Mouse (Mus musculus) heart, embryonic 11.5 days (tissue): Measurements from ENCODE around the gene Ngb. TPM values are rescaled to one million over a fixed set of nuclear protein-coding genes. Genes with fewer than 3 reads are reported as not detected.

ENCODE experiments used
- ATAC-seq: fragments of 200-750 bp; cut with Nextera tagmentation; replicated peaks from 2 replicates; pipeline ENCODE4 v1.8.0; 2017; ENCODE audit warnings: moderate library complexity; ENCODE audit not compliant: insufficient number of reproducible peaks, low FRiP score, low TSS enrichment
- H3K27ac ChIP-seq: fragments of 300-500 bp; sonication (generic); 2 replicates; pipeline ENCODE4 v1.5.1; 2014; ENCODE audit warnings: mild to moderate bottlenecking, low read depth, low read length
- H3K27me3 ChIP-seq: fragments of 300-500 bp; sonication (generic); 2 replicates; pipeline ENCODE4 v1.6.1; 2014; ENCODE audit warnings: mild to moderate bottlenecking, low read length, mixed read lengths; ENCODE audit not compliant: control insufficient read depth, insufficient read depth
- H3K36me3 ChIP-seq: fragments of 300-500 bp; sonication (generic); 2 replicates; pipeline ENCODE4 v1.6.1; 2014; ENCODE audit warnings: mild to moderate bottlenecking, low read length, moderate library complexity, mixed read lengths; ENCODE audit not compliant: control insufficient read depth, insufficient read depth
- H3K4me1 ChIP-seq: fragments of 300-500 bp; sonication (generic); 2 replicates; pipeline ENCODE4 v1.6.1; 2014; ENCODE audit warnings: low read length; ENCODE audit not compliant: control insufficient read depth, insufficient read depth
- H3K4me2 ChIP-seq: fragments of 300-500 bp; sonication (generic); 2 replicates; pipeline ENCODE4 v1.6.1; 2014; ENCODE audit warnings: mild to moderate bottlenecking, moderate library complexity
- H3K4me3 ChIP-seq: fragments of 300-500 bp; sonication (generic); 2 replicates; pipeline ENCODE4 v1.5.1; 2014; ENCODE audit warnings: low read depth, low read length
- H3K9ac ChIP-seq: fragments of 300-500 bp; sonication (generic); 2 replicates; pipeline ENCODE4 v1.6.1; 2014; ENCODE audit warnings: mild to moderate bottlenecking, low read depth, low read length, moderate library complexity
- H3K9me3 ChIP-seq: fragments of 300-500 bp; sonication (generic); replicated peaks from 2 replicates; pipeline ENCODE4 v1.6.1; 2016; ENCODE audit warnings: low read length; ENCODE audit not compliant: control insufficient read depth
- WGBS: fragments of 180-500 bp; shearing (Covaris S2); extraction: QIAGEN DNeasy Blood & Tissue Kit; methylation state at CpG from one replicate; pipeline ENCODE4 v1.1.7; 2014; ENCODE audit not compliant: insufficient replicate concordance; 5-methylcytosine and 5-hydroxymethylcytosine counted together
- polyA plus RNA-seq: library from polyadenylated mRNA; unstranded; fragments of >200 nt; fragmentation: Nextera tagmentation; extraction: Ambion mirVana; gene quantifications from 2 replicates; pipeline ENCODE4 v1.2.1, GENCODE M21; 2014

Ngb gene
- polyA plus RNA-seq, 1 experiment from 2014 or later: 0.16 TPM

DNA sequence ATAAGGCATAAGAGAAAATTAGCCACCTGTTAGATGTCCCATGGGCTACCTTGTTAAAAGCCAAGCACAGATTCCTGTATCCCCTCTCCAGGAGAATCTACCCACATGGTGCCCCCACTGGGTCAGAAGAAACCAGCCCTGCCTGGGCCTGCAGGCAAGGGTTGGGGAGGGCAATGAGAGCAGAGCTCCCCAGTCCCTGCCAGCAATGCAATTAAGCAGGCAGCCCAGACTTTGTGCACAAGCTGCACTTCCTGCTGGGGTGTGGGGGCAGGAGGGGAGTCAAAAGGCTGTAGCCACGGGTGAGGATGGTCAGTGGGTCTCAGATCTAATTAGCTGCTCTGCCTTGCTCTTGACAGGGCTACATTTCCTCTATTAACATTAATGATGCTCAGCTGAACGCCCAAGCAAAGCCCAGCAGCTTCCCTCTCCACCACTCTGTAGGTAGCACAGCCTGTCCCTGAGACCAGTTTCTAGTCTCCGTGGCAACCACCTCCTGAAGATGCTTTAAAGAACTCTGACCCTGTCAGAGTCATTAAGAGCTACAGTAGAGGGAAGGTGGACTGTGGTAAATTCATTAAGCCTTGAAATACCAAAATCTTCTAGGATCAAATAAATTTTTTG is 5.1 kb upstream of the Ngb start:
- no peak overlapping the region for H3K9ac ChIP-seq
- peaks cover 2% of the 10 kb centered on the region for H3K36me3 ChIP-seq
- peaks cover 4% of the 10 kb centered on the region for H3K4me1 ChIP-seq
- WGBS: 55% methylated on average over 3 of the region's 3 CpGs
- H3K4me3 ChIP-seq: no peak overlapping the region
- H3K27me3 ChIP-seq: peaks cover 11% of the 10 kb centered on the region
- H3K9me3 ChIP-seq: no peaks in the 10 kb centered on the region
- H3K4me2 ChIP-seq: no peak overlapping the region
- ATAC-seq: no peak
- no peak overlapping the region for H3K27ac ChIP-seq

DNA sequence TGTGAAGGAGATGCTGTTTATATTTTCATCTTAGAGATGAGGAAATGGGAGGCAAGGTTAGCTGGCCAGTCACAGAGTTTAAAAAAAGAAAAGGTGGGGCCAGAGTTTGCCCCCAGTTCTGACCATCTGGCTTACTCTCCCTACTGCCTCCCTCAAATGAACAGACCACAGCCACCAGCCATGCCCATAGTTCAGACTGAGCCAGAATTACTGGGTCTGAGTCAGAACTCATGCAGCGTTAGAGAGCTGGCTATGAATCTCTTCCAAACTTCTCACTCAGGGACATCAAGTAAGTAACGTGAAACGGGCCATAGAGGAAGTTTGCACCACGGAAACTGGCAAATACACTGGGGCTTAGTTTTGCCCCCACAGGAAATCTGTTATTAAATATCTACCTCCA is 2.5 kb upstream of the Ngb start:
- ATAC-seq: no peak
- Histone ChIP-seq H3K4me2 (no peak overlapping the region), H3K9ac (no peak overlapping the region), H3K9me3 (no peaks in the 10 kb centered on the region), H3K36me3 (peaks cover 2% of the 10 kb centered on the region), H3K4me3 (no peak overlapping the region), H3K27me3 (peaks cover 28% of the 10 kb centered on the region), H3K27ac (no peak overlapping the region), H3K4me1 (peaks cover 8% of the 10 kb centered on the region)
- 75% methylated on average over 4 of the region's 4 CpGs for WGBS

DNA sequence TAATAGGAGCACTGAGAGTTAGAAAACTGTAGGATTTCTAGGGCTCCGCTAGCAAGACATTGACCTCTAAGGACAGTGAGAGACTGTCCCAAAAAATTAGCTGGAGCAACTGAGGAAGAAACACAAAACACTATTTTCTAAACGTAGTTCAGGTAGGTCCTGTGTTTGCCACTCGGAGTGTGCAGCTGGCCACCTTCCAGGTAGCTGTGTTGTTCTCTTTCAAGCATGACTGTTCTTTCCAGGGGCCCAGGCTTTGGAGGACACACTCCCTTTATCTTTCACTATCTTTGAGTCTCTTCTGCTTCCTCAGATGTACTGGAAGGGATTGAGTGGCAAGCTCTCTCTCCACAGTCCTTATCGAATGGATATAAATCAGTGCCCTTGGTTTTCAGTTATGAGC is 1.1 kb upstream of the Ngb start:
- H3K27me3 ChIP-seq: peaks cover 28% of the 10 kb centered on the region
- WGBS: 79% methylated on average over 4 of the region's 4 CpGs
- no peak overlapping the region for H3K9ac ChIP-seq
- no peaks in the 10 kb centered on the region for H3K9me3 ChIP-seq
- H3K4me3 ChIP-seq: no peak overlapping the region
- peaks cover 8% of the 10 kb centered on the region for H3K4me1 ChIP-seq
- no peak for ATAC-seq
- H3K4me2 ChIP-seq: no peak overlapping the region
- no peak overlapping the region for H3K27ac ChIP-seq
- H3K36me3 ChIP-seq: peaks cover 2% of the 10 kb centered on the region; the same call in 1 of the 2 replicates

DNA sequence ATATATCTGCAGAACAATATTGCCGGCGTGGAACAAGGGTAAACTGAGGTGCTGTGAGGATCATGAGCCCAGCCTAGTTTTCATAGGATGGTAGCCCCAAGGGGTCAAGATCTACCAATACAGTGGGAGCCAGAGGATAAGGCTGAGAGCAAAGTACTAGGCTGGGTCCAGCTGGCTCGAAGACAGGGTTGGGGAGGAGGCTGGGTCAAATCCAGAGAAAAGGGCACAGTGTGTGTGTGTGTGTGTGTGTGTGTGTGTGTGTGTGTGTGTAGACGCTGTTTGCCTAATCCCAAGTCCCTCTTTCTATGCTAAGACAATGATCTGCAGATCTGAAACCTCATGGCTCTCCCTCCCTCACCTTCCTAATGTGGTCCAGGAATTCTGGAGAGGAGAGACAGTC is 2.0 kb downstream of the Ngb start:
- 87% methylated on average over 4 of the region's 4 CpGs for WGBS
- Histone ChIP-seq H3K9ac (no peak overlapping the region), H3K4me1 (peaks cover 8% of the 10 kb centered on the region), H3K36me3 (no peaks in the 10 kb centered on the region), H3K9me3 (no peaks in the 10 kb centered on the region), H3K4me2 (no peak overlapping the region), H3K4me3 (no peak overlapping the region), H3K27me3 (peaks cover 28% of the 10 kb centered on the region), H3K27ac (no peak overlapping the region)
- ATAC-seq: no peak

DNA sequence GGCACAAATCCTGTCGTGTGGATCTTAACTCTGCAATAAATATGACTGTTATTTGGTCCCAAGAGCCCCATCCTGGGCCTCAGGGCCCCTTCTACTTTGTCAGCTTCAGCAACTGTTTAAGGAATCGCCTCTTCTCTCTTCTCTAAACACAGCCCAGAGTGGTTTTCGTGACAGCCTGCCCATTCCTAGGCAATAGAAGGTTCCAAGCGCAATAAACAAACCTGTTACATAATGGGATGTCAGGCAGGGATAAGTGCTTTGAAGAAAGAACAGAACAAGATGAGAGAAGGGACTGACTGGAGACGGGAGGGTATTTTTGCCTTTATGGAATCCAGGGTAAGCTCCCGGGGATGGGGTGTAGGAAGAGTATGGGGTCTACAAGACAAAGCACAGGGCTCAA is 8.7 kb downstream of the Ngb start:
- Histone ChIP-seq H3K4me1 (peaks cover 9% of the 10 kb centered on the region), H3K4me2 (no peak overlapping the region), H3K4me3 (no peak overlapping the region), H3K9ac (no peak overlapping the region), H3K27me3 (no peaks in the 10 kb centered on the region), H3K36me3 (no peaks in the 10 kb centered on the region), H3K9me3 (no peaks in the 10 kb centered on the region), H3K27ac (no peak overlapping the region)
- no peak for ATAC-seq
- WGBS: 65% methylated on average over 6 of the region's 6 CpGs

DNA sequence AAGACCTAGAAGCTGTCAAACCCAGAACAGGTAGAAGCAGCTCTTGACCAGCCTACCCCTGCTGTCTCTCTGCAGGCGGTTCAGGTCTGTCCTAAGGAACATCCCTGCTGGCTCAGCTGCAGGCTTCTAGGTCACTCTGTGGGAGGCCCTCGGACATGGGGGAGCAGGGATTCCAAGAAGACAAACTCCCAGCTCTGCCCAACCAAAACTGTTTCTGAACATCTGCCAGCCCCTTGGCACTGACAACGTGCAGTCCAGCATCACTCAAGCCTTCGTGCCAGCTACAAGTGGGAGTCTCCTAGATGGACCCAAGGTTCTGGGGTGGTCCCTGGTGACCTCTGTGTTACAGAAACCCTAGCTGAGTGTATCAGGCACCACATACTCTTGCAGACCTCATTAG is 9.1 kb downstream of the Ngb start:
- Histone ChIP-seq H3K27ac (no peak overlapping the region), H3K9ac (no peak overlapping the region), H3K4me2 (no peak overlapping the region), H3K4me3 (no peak overlapping the region), H3K27me3 (no peaks in the 10 kb centered on the region), H3K4me1 (peaks cover 11% of the 10 kb centered on the region), H3K36me3 (no peaks in the 10 kb centered on the region), H3K9me3 (no peaks in the 10 kb centered on the region)
- 67% methylated on average over 4 of the region's 4 CpGs for WGBS
- ATAC-seq: no peak

DNA sequence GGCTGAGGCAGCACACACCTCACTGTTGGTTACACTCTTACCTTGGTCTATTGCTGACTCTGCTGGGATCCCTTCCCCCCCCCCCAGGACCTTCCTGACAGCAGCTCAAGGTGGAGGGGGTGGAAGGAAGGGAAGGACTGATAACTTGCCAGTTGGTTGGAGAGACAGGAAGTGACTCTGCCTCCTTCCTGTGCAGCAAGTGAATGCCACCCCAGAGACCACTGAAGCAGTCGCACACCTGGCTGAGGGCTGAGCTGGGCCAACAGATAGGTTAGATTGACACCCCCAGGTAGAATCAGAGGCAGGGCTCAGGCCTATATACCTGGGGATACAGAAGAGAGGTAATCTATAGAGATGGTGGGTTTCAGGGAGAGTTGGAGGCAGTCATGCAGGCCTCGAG is 10.4 kb downstream of the Ngb start:
- peaks cover 11% of the 10 kb centered on the region for H3K4me1 ChIP-seq
- 68% methylated on average over 2 of the region's 2 CpGs for WGBS

DNA sequence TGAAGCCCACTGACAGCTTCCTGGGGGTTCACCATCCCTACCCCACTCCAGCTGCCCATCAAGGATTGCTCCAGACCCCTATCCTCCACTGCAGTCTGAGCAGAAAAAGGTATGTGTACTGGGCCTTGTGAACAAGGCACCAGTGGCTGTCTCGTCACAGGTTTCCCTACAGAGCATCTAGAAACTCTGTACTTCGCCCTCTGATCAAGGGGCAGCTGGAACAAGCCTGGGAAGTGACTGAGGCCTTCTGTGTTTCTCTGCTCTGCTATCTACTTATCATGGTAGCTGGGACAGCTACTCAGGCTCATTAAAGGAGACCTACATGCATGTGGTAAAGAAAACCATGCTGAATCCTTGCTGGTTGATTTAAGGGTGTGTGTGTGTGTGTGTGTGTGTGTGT is 12.6 kb downstream of the Ngb start:
- Histone ChIP-seq H3K9me3 (no peaks in the 10 kb centered on the region), H3K27me3 (peaks cover 2% of the 10 kb centered on the region; the same call in 1 of the 2 replicates), H3K4me3 (no peak overlapping the region), H3K36me3 (no peaks in the 10 kb centered on the region), H3K4me2 (no peak overlapping the region), H3K9ac (no peak overlapping the region), H3K27ac (no peak overlapping the region), H3K4me1 (peaks cover 11% of the 10 kb centered on the region)
- no peak for ATAC-seq
- WGBS: 62% methylated on average over 2 of the region's 2 CpGs

More for the DNA sequence above, 10.4 kb downstream of the Ngb start:
- Histone ChIP-seq H3K27me3 (no peaks in the 10 kb centered on the region; the same call in 1 of the 2 replicates), H3K4me2 (no peak overlapping the region), H3K9me3 (no peaks in the 10 kb centered on the region), H3K36me3 (no peaks in the 10 kb centered on the region), H3K27ac (no peak overlapping the region), H3K9ac (no peak overlapping the region), H3K4me3 (no peak overlapping the region)
- ATAC-seq: no peak

DNA sequence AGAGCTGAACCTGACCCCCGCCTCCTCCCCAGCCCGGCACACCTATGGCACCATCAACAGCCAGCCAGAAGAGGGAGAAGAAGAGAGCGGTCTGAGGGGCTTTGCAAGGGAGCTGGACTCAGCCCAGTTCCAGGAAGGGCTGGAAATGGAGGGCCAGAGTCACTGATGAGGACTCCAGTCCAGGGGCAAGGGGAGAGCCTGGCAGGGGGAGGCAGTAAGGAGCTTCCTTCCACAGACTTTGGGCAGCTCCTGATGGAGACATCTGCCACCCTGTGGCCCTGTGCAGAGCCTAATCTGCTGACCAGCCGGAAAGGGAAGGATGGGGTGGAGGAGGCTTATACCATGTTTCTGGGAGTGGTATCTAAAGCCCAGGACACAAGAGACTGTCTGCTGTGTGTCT is 13.1 kb downstream of the Ngb start:
- WGBS: 62% methylated on average over 4 of the region's 4 CpGs
- Histone ChIP-seq H3K36me3 (no peaks in the 10 kb centered on the region), H3K27ac (no peak overlapping the region), H3K4me1 (peaks cover 11% of the 10 kb centered on the region), H3K4me2 (no peak overlapping the region), H3K9ac (no peak overlapping the region), H3K9me3 (no peaks in the 10 kb centered on the region), H3K27me3 (peaks cover 3% of the 10 kb centered on the region), H3K4me3 (no peak overlapping the region)
- no peak for ATAC-seq
